In the genomic region with DNA sequence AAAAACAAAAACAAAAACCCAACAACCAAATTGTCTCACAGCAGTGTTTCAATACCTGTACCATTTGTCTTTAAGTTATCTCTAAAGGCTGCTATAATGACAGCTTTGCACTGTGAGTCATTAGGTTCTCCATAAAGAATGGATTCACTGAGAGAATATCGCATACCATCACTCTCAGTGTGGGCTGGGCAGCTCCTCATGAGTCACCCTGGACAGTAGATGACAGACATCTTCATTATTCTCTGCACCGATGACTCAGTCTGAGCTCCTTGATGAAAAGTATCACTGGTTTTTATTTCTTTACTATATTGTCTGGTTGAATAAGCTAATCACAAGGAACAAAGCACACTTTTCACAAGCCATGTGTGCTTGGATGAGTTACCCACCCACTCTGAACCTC, we compare ENCODE assay signal across 16 mouse cellular contexts.
"Had no signal": no experiment of that assay in that cellular context is flagged by ENCODE, and none has a peak within 500 bp of the region (broad histone marks: within the 10 kb centered on the region; RNA-seq: fewer than 3 reads in every experiment).

No protein-coding gene starts in this region.

- H3K36me3 ChIP-seq: kidney, embryonic 15.5 days; limb, embryonic 15.5 days; liver, embryonic 12.5 days; midbrain, embryonic 15.5 days; neural tube, embryonic 13.5 days had no signal

- H3K9me3 ChIP-seq: liver, embryonic 12.5 days; midbrain, embryonic 15.5 days; neural tube, embryonic 13.5 days had no signal

- ATAC-seq: liver, embryonic 12.5 days; midbrain, embryonic 15.5 days had no signal

- H3K27me3 ChIP-seq: kidney, embryonic 15.5 days; limb, embryonic 15.5 days; liver, embryonic 12.5 days; megakaryocyte, embryonic 14.5 days; midbrain, embryonic 15.5 days; neural tube, embryonic 13.5 days had no signal

- DNase-seq: kidney, postnatal 14 days; lung, embryonic 14.5 days; lung, postnatal 10 days; retina, postnatal 1 day; right cerebral cortex, postnatal 4 days; spleen, adult 18-20 months; thymus, adult 18-20 months; thymus, postnatal 4 days had no signal

- H3K27ac ChIP-seq: kidney, embryonic 15.5 days; limb, embryonic 15.5 days; liver, embryonic 12.5 days; macrophage; midbrain, embryonic 15.5 days; neural tube, embryonic 13.5 days had no signal

- H3K4me2 ChIP-seq: kidney, embryonic 15.5 days; limb, embryonic 15.5 days; liver, embryonic 12.5 days; lung, embryonic 14.5 days; midbrain, embryonic 11.5 days; midbrain, embryonic 15.5 days; neural tube, embryonic 13.5 days had no signal

- H3K9ac ChIP-seq: kidney, embryonic 15.5 days; limb, embryonic 15.5 days; liver, embryonic 12.5 days; lung, embryonic 14.5 days; midbrain, embryonic 15.5 days; neural tube, embryonic 13.5 days had no signal

- H3K4me1 ChIP-seq: kidney, embryonic 15.5 days; limb, embryonic 15.5 days; liver, embryonic 12.5 days; midbrain, embryonic 15.5 days; neural tube, embryonic 13.5 days had no signal

- H3K4me3 ChIP-seq: kidney, embryonic 15.5 days; limb, embryonic 15.5 days; liver, embryonic 12.5 days; megakaryocyte, embryonic 14.5 days; midbrain, embryonic 15.5 days; neural tube, embryonic 13.5 days had no signal
